Mouse (Mus musculus): ENCODE data around the gene Slc6a11. TPM values are rescaled to one million over a fixed set of nuclear protein-coding genes. Genes with fewer than 3 reads are reported as not detected.

Gene Slc6a11
- total and polyA plus RNA-seq, 3 experiments, result not detected

DNA sequence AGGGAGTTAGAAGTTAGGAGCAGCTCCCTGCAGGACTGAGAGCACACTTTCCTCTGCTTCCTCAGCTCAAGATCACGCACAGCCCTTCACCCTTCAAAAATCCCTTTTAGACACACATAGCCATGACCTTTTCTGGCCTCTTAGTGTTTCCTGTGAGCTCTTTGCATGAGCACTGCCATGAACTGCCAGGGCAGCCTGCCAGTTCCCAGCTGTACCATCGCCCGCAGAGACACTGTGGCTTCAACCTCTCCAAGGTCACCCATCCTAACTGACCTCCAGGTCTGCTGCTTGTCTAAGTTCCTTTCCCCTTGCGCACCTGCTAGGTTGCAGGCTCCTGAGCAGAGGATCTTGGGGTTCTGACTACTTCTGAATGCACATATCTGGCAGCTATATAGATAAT, 83.4 kb downstream of the Slc6a11 start:
- Histone ChIP-seq H3K36me3 (ENCODE audit: control insufficient read depth, insufficient read depth, low read length) (no peaks in the 10 kb centered on the region), H3K4me3 (no peak overlapping the region), H3K27me3 (ENCODE audit: control insufficient read depth, insufficient read depth, low read length) (no peaks in the 10 kb centered on the region)

DNA sequence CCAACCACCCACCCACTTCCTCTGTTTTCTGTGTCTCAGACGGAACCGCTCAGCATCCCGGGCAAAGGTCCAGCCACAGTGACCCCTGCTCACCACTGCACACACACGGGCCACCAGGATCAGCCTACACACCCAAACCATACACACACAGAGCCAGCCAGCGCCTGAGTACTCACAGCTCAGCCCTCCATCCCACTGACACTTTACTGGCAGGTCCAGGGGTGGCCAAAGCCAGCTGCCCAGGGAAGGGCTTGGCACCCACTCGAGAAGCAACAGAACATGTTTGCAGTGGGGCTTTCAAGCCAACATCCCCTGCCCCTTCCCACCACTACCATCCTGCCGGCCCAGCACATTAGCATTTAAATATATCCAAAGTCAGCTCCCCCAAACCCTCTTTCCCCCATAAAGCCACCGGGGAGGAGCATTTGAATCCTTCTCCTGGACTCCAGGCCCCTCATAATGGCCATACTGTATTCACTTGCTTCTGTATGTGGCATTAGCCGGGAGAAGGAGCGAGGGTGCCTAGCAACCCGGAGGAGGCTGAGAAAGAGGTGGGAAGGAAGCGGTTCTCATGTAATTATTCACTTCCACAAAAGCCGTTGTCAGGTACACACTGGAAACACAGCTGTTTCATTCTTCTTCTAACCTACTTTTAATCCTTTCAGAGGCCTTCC, 85.8 kb downstream of the Slc6a11 start:
- H3K36me3 ChIP-seq (ENCODE audit: control insufficient read depth, insufficient read depth, low read length), result no peaks in the 10 kb centered on the region
- H3K27me3 ChIP-seq (ENCODE audit: control insufficient read depth, insufficient read depth, low read length), result no peaks in the 10 kb centered on the region
- TF ChIP-seq EP300 (IDR thresholded peaks at IDR 0.05; ENCODE audit: insufficient read depth, low read depth, low read length), result no peak
- no peak for TF ChIP-seq POLR2A (IDR thresholded peaks at IDR 0.05; ENCODE audit: insufficient read depth, low read depth, low read length)
- no peak for TF ChIP-seq CTCF (IDR thresholded peaks at IDR 0.05)
- intact Hi-C loops (cut with DNase I), result no loop called here
- no peaks in the 10 kb centered on the region for H3K79me2 ChIP-seq (replicated peaks; ENCODE audit: control insufficient read depth, insufficient read depth, low read length)
- 49% methylated on average over 13 of the region's 13 CpGs for WGBS
- no peak overlapping the region for H3K27ac ChIP-seq
- no peak for DNase-seq
- no peak overlapping the region for H3K9ac ChIP-seq (ENCODE audit: low read depth, low read length)
- H3K4me3 ChIP-seq, result no peak overlapping the region
- H3K4me1 ChIP-seq (ENCODE audit: control insufficient read depth, insufficient read depth, low read length), result no peaks in the 10 kb centered on the region

More for the DNA sequence above, 83.4 kb downstream of the Slc6a11 start:
- DNase-seq, result peak; percentile 31 to 32
- WGBS, result 42% methylated on average over 4 of the region's 4 CpGs
- no peak for TF ChIP-seq CTCF (IDR thresholded peaks at IDR 0.05)
- no peak for TF ChIP-seq EP300 (IDR thresholded peaks at IDR 0.05; ENCODE audit: insufficient read depth, low read depth, low read length)
- no peak for TF ChIP-seq POLR2A (IDR thresholded peaks at IDR 0.05; ENCODE audit: insufficient read depth, low read depth, low read length)
- H3K27ac ChIP-seq, result no peak overlapping the region
- intact Hi-C loops (cut with DNase I), result no loop called here
- H3K79me2 ChIP-seq (replicated peaks; ENCODE audit: control insufficient read depth, insufficient read depth, low read length), result no peaks in the 10 kb centered on the region
- H3K4me1 ChIP-seq (ENCODE audit: control insufficient read depth, insufficient read depth, low read length), result no peaks in the 10 kb centered on the region
- no peak overlapping the region for H3K9ac ChIP-seq (ENCODE audit: low read depth, low read length)

DNA sequence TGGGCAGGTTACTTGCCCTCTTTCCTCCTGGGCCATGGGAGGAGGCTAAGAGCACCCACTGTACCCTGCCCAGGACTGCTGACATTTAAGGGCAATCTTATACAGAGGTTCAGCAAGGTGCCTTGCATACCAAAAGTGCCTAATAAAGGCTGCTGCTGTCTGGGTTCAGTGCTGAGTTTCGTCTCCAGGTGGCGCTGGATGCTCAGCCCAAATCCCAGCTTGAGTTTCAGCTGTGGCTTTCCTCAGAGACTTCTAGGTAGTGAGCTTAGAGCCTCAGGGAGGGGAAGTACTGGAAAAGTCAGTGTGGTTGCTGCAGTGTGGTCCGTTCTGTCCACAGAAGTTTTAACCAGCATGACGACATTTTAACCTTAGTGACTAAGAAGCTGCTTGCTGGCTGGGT, 93.4 kb downstream of the Slc6a11 start:
- Histone ChIP-seq H3K4me3 (no peak overlapping the region), H3K79me2 (replicated peaks; ENCODE audit: control insufficient read depth, insufficient read depth, low read length) (no peaks in the 10 kb centered on the region), H3K4me1 (ENCODE audit: control insufficient read depth, insufficient read depth, low read length) (no peaks in the 10 kb centered on the region), H3K27ac (no peak overlapping the region), H3K27me3 (ENCODE audit: control insufficient read depth, insufficient read depth, low read length) (no peaks in the 10 kb centered on the region), H3K9ac (ENCODE audit: low read depth, low read length) (no peak overlapping the region), H3K36me3 (ENCODE audit: control insufficient read depth, insufficient read depth, low read length) (no peaks in the 10 kb centered on the region)
- intact Hi-C loops (cut with DNase I), result loop anchor here (1.0 kb wide), 1 partner anchor 119 kb away; no protein-coding TSS in a partner anchor
- peak; percentile 69 for TF ChIP-seq CTCF (IDR thresholded peaks at IDR 0.05)
- TF ChIP-seq EP300 (IDR thresholded peaks at IDR 0.05; ENCODE audit: insufficient read depth, low read depth, low read length), result no peak
- peak in 1 of 2 experiments; percentile 28 for DNase-seq
- 21% methylated on average over 4 of the region's 4 CpGs for WGBS

DNA sequence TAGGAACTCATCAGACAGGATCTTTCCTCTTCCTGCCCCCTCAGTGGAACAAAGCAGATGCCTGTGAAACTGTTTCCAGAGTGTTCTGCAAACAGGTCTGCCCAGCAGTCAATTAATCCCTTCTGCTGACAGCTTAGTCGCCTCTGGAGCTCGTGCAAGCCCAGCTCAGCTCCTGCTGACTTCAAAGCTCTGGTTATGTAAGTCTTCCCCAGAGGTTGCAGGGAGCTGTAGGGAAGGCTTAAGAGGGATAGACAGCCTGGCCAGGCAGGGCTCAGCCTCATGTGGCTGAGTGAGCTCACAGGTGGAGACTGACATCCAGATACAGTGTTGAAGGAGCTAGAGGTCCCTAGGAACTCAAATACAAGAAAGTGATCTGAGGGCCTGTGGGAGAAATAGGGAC, 96.3 kb downstream of the Slc6a11 start:
- WGBS, result 7% methylated on average over 2 of the region's 2 CpGs
- no peaks in the 10 kb centered on the region for H3K27me3 ChIP-seq (ENCODE audit: control insufficient read depth, insufficient read depth, low read length)
- H3K4me3 ChIP-seq, result no peak overlapping the region
- H3K9ac ChIP-seq (ENCODE audit: low read depth, low read length), result no peak overlapping the region
- intact Hi-C loops (cut with DNase I), result no loop called here
- H3K27ac ChIP-seq, result no peak overlapping the region
- no peak for DNase-seq
- no peaks in the 10 kb centered on the region for H3K4me1 ChIP-seq (ENCODE audit: control insufficient read depth, insufficient read depth, low read length)
- TF ChIP-seq EP300 (IDR thresholded peaks at IDR 0.05; ENCODE audit: insufficient read depth, low read depth, low read length) (no peak), CTCF (IDR thresholded peaks at IDR 0.05) (no peak), POLR2A (IDR thresholded peaks at IDR 0.05; ENCODE audit: insufficient read depth, low read depth, low read length) (no peak)
- no peaks in the 10 kb centered on the region for H3K36me3 ChIP-seq (ENCODE audit: control insufficient read depth, insufficient read depth, low read length)
- H3K79me2 ChIP-seq (replicated peaks; ENCODE audit: control insufficient read depth, insufficient read depth, low read length), result no peaks in the 10 kb centered on the region

- H3K36me3 ChIP-seq (ENCODE audit: control insufficient read depth, insufficient read depth, low read length), result no peaks in the 10 kb centered on the region
- H3K9ac ChIP-seq (ENCODE audit: low read depth, low read length), result no peak overlapping the region
- no peak for TF ChIP-seq EP300 (IDR thresholded peaks at IDR 0.05; ENCODE audit: insufficient read depth, low read depth, low read length)
- no peak for TF ChIP-seq CTCF (IDR thresholded peaks at IDR 0.05)
- TF ChIP-seq POLR2A (IDR thresholded peaks at IDR 0.05; ENCODE audit: insufficient read depth, low read depth, low read length), result no peak
- H3K27me3 ChIP-seq (ENCODE audit: control insufficient read depth, insufficient read depth, low read length), result no peaks in the 10 kb centered on the region
- no peak overlapping the region for H3K27ac ChIP-seq
- H3K79me2 ChIP-seq (replicated peaks; ENCODE audit: control insufficient read depth, insufficient read depth, low read length), result no peaks in the 10 kb centered on the region
- 53% methylated on average over 3 of the region's 3 CpGs for WGBS
- H3K4me1 ChIP-seq (ENCODE audit: control insufficient read depth, insufficient read depth, low read length), result no peaks in the 10 kb centered on the region
- DNase-seq, result no peak
- intact Hi-C loops (cut with DNase I), result no loop called here
- H3K4me3 ChIP-seq, result no peak overlapping the region
These were observed 97.2 kb downstream of the Slc6a11 start for GRCm38 (mm10) chr6:114228196-114228595.

- H3K36me3 ChIP-seq (ENCODE audit: control insufficient read depth, insufficient read depth, low read length), result no peaks in the 10 kb centered on the region
- no peak for TF ChIP-seq EP300 (IDR thresholded peaks at IDR 0.05; ENCODE audit: insufficient read depth, low read depth, low read length)
- no peak for TF ChIP-seq POLR2A (IDR thresholded peaks at IDR 0.05; ENCODE audit: insufficient read depth, low read depth, low read length)
- TF ChIP-seq CTCF (IDR thresholded peaks at IDR 0.05), result no peak
- no peaks in the 10 kb centered on the region; the same call in 1 of the 2 replicates for H3K27me3 ChIP-seq (ENCODE audit: control insufficient read depth, insufficient read depth, low read length)
- no peaks in the 10 kb centered on the region for H3K4me1 ChIP-seq (ENCODE audit: control insufficient read depth, insufficient read depth, low read length)
- H3K9ac ChIP-seq (ENCODE audit: low read depth, low read length), result no peak overlapping the region
- H3K4me3 ChIP-seq, result no peak overlapping the region
- H3K79me2 ChIP-seq (replicated peaks; ENCODE audit: control insufficient read depth, insufficient read depth, low read length), result no peaks in the 10 kb centered on the region
- 31% methylated on average over 6 of the region's 6 CpGs for WGBS
- intact Hi-C loops (cut with DNase I), result no loop called here
- DNase-seq, result no peak
- no peak overlapping the region for H3K27ac ChIP-seq
These were observed 108.0 kb downstream of the Slc6a11 start for GRCm38 (mm10) chr6:114238892-114239644.
